Mouse (Mus musculus) embryonic facial prominence, embryonic 14.5 days (tissue): ENCODE data around the gene Ptpru. TPM values are rescaled to one million over a fixed set of nuclear protein-coding genes. Genes with fewer than 3 reads are reported as not detected.
A peak's percentile ranks its signal among the peaks of the same experiment; 100 is the strongest.

Experiments used
- ATAC-seq: fragments of 200-750 bp; cut with Nextera tagmentation; 2 replicates; pipeline ENCODE4 v1.8.0; 2017; ENCODE audit warnings: low read depth, moderate number of reproducible peaks, moderate TSS enrichment
- DNase-seq: peaks from one replicate; pipeline ENCODE4 v3.0.0-alpha.2; 2015; ENCODE audit warnings: low spot score
- H3K27ac ChIP-seq: fragments of 300-500 bp; sonication (generic); replicated peaks from 2 replicates; pipeline ENCODE4 v1.5.1; 2014; ENCODE audit warnings: low read depth, mild to moderate bottlenecking, low read length, moderate library complexity
- H3K27me3 ChIP-seq: fragments of 300-500 bp; sonication (generic); replicated peaks from 2 replicates; pipeline ENCODE4 v1.6.1; 2014; ENCODE audit warnings: low read length; ENCODE audit not compliant: control insufficient read depth, insufficient read depth
- H3K36me3 ChIP-seq: fragments of 300-500 bp; sonication (generic); 2 replicates; pipeline ENCODE4 v1.6.1; 2014; ENCODE audit warnings: low read length, mixed read lengths; ENCODE audit not compliant: control insufficient read depth, insufficient read depth
- H3K4me1 ChIP-seq: fragments of 300-500 bp; sonication (generic); 2 replicates; pipeline ENCODE4 v1.6.1; 2014; ENCODE audit warnings: antibody characterized with exemption, low read length; ENCODE audit not compliant: control insufficient read depth, insufficient read depth
- H3K4me2 ChIP-seq: fragments of 300-500 bp; sonication (generic); 2 replicates; pipeline ENCODE4 v1.6.1; 2014; ENCODE audit warnings: low read depth, mild to moderate bottlenecking, low read length, moderate library complexity, mixed read lengths
- H3K4me3 ChIP-seq: fragments of 300-500 bp; sonication (generic); 2 replicates; pipeline ENCODE4 v1.5.1; 2014; ENCODE audit warnings: low read depth, mild to moderate bottlenecking, low read length
- H3K9ac ChIP-seq: fragments of 300-500 bp; sonication (generic); 2 replicates; pipeline ENCODE4 v1.6.1; 2014; ENCODE audit warnings: low read depth, mild to moderate bottlenecking, low read length, moderate library complexity, mixed read lengths
- H3K9me3 ChIP-seq: fragments of 300-500 bp; sonication (generic); 2 replicates; pipeline ENCODE4 v1.6.1; 2016; ENCODE audit warnings: low read length; ENCODE audit not compliant: control insufficient read depth
- WGBS: fragments of 180-500 bp; shearing (Covaris S2); extraction: QIAGEN DNeasy Blood & Tissue Kit; methylation state at CpG from one replicate; pipeline ENCODE4 v1.1.7; 2014; 5-methylcytosine and 5-hydroxymethylcytosine counted together
- polyA plus RNA-seq: library from polyadenylated mRNA; unstranded; fragments of >200 nt; fragmentation: Nextera tagmentation; extraction: Ambion mirVana; gene quantifications from 2 replicates; pipeline ENCODE4 v1.2.1, GENCODE M21; 2014

Gene Ptpru
- polyA plus RNA-seq, 1 experiment from 2014 or later = 21.6 TPM

- Histone ChIP-seq H3K4me1 (no peaks in the 10 kb centered on the region), H3K9me3 (no peaks in the 10 kb centered on the region), H3K36me3 (peaks cover 15% of the 10 kb centered on the region; the same call in 1 of the 2 replicates), H3K4me3 (no peak overlapping the region), H3K4me2 (no peak overlapping the region), H3K9ac (no peak overlapping the region), H3K27me3 (no peaks in the 10 kb centered on the region), H3K27ac (no peak overlapping the region)
- no peak for DNase-seq
- ATAC-seq = no peak
- WGBS = 79% methylated on average over 7 of the region's 7 CpGs
Observed at GRCm38 (mm10) chr4:131786800-131787199, 51.3 kb downstream of the Ptpru start.

DNA sequence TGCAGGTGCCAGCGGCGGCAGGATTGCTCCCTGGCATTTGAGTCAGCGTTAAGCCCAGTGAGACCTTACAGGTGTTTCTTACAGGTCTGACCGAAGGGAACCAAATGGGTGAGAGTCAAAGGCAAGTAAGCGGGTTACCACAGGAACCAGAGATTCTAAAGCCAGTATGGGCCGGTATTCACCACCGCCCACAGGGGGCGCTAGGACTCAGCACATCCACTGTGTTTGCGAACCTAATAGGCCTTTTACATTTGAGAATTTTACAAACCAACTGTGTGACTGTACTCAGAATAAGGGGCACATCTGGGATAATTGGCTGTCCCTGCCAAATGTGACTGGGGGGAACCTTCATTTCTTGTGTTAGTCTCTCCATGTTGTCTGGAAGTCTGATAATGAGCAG, 54.1 kb downstream of the Ptpru start:
- Histone ChIP-seq H3K4me3 (no peak overlapping the region), H3K9me3 (no peaks in the 10 kb centered on the region), H3K27ac (no peak overlapping the region), H3K4me1 (peaks cover 12% of the 10 kb centered on the region), H3K36me3 (peaks cover 15% of the 10 kb centered on the region; the same call in 1 of the 2 replicates), H3K27me3 (no peaks in the 10 kb centered on the region), H3K9ac (no peak overlapping the region), H3K4me2 (no peak overlapping the region)
- 21% methylated on average over 9 of the region's 9 CpGs for WGBS
- DNase-seq (peak; percentile 78), ATAC-seq (no peak)

- 32% methylated on average over 3 of the region's 3 CpGs for WGBS
- H3K9ac ChIP-seq = no peak overlapping the region
- no peak overlapping the region for H3K27ac ChIP-seq
- H3K27me3 ChIP-seq = no peaks in the 10 kb centered on the region
- ATAC-seq (peak; percentile 54), DNase-seq (peak; percentile 84)
- H3K4me3 ChIP-seq = no peak overlapping the region
- H3K36me3 ChIP-seq = 0 out of 2 replicates have a peak, but pooled peaks cover 3% of the 10 kb centered on the region
- peaks cover 12% of the 10 kb centered on the region for H3K4me1 ChIP-seq
- H3K9me3 ChIP-seq = no peaks in the 10 kb centered on the region
- H3K4me2 ChIP-seq = no peak overlapping the region
Observed at GRCm38 (mm10) chr4:131781023-131781422, 57.1 kb downstream of the Ptpru start.

DNA sequence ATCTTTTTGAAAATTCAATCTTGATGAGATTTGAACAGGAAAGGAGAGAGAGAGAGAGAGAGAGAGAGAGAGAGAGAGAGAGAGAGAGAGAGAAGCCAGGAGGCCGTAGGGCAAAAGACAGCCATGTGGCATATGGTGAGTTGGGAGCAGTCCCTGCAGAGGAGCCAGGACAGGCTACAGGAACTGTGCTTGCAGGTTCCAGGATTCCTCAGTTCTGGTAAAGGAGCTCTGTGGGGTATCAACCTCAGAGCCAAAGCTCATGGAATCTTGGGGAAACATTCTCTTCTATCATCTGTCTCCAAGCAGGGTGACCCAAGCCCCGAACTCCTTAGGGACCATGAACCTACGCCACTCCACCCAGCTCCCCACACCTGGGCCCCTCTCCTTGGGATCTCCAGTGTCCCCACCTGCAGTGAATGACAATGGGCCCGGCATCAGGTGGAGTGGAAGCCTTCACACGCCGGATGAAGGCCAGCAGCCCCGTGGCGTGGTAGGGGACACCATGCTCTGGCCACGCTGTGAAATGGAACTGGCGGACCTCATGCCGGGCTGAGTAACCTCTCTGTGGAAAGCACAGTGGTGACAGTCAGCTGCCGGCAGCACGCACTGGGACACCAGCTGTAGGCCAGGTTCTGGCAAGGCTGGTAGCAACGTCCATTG, 59.3 kb downstream of the Ptpru start:
- 84% methylated on average over 14 of the region's 14 CpGs for WGBS

GRCm38 (mm10) chr4:131771384-131771783, 66.7 kb downstream of the Ptpru start:
- DNase-seq = no peak
- Histone ChIP-seq H3K4me1 (no peaks in the 10 kb centered on the region), H3K4me2 (no peak overlapping the region), H3K27me3 (no peaks in the 10 kb centered on the region), H3K9me3 (no peaks in the 10 kb centered on the region), H3K36me3 (peaks cover 40% of the 10 kb centered on the region), H3K4me3 (no peak overlapping the region), H3K9ac (no peak overlapping the region), H3K27ac (no peak overlapping the region)
- ATAC-seq = no peak
- WGBS = 75% methylated on average over 11 of the region's 11 CpGs

More for the DNA sequence above, 59.3 kb downstream of the Ptpru start:
- Histone ChIP-seq H3K4me2 (no peak overlapping the region), H3K4me1 (peaks cover 12% of the 10 kb centered on the region), H3K9me3 (no peaks in the 10 kb centered on the region), H3K9ac (no peak overlapping the region), H3K27me3 (no peaks in the 10 kb centered on the region), H3K27ac (no peak overlapping the region), H3K36me3 (0 out of 2 replicates have a peak, but pooled peaks cover 3% of the 10 kb centered on the region), H3K4me3 (no peak overlapping the region)
- ATAC-seq = no peak
- no peak for DNase-seq

GRCm38 (mm10) chr4:131763911-131764310, 74.2 kb downstream of the Ptpru start:
- no peaks in the 10 kb centered on the region for H3K27me3 ChIP-seq
- H3K4me2 ChIP-seq = no peak overlapping the region
- no peak overlapping the region for H3K9ac ChIP-seq
- no peak overlapping the region for H3K27ac ChIP-seq
- peaks cover 13% of the 10 kb centered on the region for H3K36me3 ChIP-seq
- 77% methylated on average over 7 of the region's 7 CpGs for WGBS
- no peaks in the 10 kb centered on the region for H3K9me3 ChIP-seq
- no peak overlapping the region for H3K4me3 ChIP-seq
- H3K4me1 ChIP-seq = no peaks in the 10 kb centered on the region
- no peak for ATAC-seq
- peak; percentile 17 for DNase-seq

DNA sequence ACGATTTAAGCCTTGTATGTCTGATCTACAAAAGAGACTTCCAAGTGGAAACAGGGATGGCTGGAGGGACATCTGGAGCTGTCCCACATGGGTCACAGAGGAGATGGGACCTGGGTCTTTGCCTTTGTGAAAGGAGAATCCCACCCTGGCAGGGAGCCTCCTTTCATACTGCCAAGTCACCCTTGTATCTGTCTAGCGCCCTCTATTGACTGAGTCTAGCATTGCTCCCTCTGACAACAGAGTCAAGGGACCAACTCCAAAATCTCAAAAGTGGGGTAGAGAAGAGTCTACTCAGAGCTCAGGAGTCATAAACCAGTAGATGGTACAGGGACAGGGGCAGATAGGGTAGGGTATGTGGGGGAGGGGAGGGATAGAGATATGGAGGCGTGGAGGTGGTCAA, 74.6 kb downstream of the Ptpru start:
- no peak overlapping the region for H3K9ac ChIP-seq
- no peak overlapping the region for H3K27ac ChIP-seq
- H3K4me1 ChIP-seq = no peaks in the 10 kb centered on the region
- peaks cover 11% of the 10 kb centered on the region for H3K36me3 ChIP-seq
- H3K9me3 ChIP-seq = no peaks in the 10 kb centered on the region
- H3K4me2 ChIP-seq = no peak overlapping the region
- 70% methylated on average over 3 of the region's 3 CpGs for WGBS
- DNase-seq (no peak), ATAC-seq (no peak)
- H3K27me3 ChIP-seq = no peaks in the 10 kb centered on the region
- no peak overlapping the region for H3K4me3 ChIP-seq

GRCm38 (mm10) chr4:131762211-131762784, 75.8 kb downstream of the Ptpru start:
- Histone ChIP-seq H3K36me3 (0 out of 2 replicates have a peak, but pooled peaks cover 2% of the 10 kb centered on the region), H3K9me3 (no peaks in the 10 kb centered on the region), H3K9ac (no peak overlapping the region), H3K27me3 (no peaks in the 10 kb centered on the region), H3K27ac (no peak overlapping the region), H3K4me3 (no peak overlapping the region), H3K4me1 (no peaks in the 10 kb centered on the region), H3K4me2 (no peak overlapping the region)
- 83% methylated on average over 8 of the region's 8 CpGs for WGBS
- no peak for DNase-seq
- no peak for ATAC-seq
